Comparison of ENCODE assay signal across 8 mouse cellular contexts in genomic region chr5:142879318-142880175, GRCm38 (mm10). TPM values are rescaled to one million over a fixed set of nuclear protein-coding genes. Genes with fewer than 3 reads are reported as not detected.
DNase-seq lines count a peak whose midpoint lies in the region; ATAC-seq and TF ChIP-seq lines count a peak whose summit lies in the region.

No protein-coding gene starts in this region.

- H3K4me3 ChIP-seq in cortical plate, adult 2 months (ENCODE audit: insufficient read depth, low read length): no peak overlapping the region
- H3K4me3 ChIP-seq in intestine, postnatal 0 days (ENCODE audit: low read depth, low read length): no peak overlapping the region
- H3K4me3 ChIP-seq in limb, embryonic 10.5 days: no peak overlapping the region
- H3K4me3 ChIP-seq in midbrain, embryonic 13.5 days (replicated peaks): no peak overlapping the region
- H3K4me3 ChIP-seq in spleen, adult 2 months (ENCODE audit: extremely low read depth, insufficient read depth, insufficient read length): no peak overlapping the region

- no peaks in the 10 kb centered on the region for H3K27me3 ChIP-seq in intestine, postnatal 0 days (replicated peaks; ENCODE audit: control insufficient read depth, insufficient read depth, low read length)
- no peaks in the 10 kb centered on the region for H3K27me3 ChIP-seq in limb, embryonic 10.5 days (ENCODE audit: low read depth, poor library complexity, severe bottlenecking)
- H3K27me3 ChIP-seq in midbrain, embryonic 13.5 days: no peaks in the 10 kb centered on the region
- no peaks in the 10 kb centered on the region for H3K27me3 ChIP-seq in spleen, adult 2 months (ENCODE audit: control insufficient read depth, insufficient read depth, low read length)

- TF ChIP-seq POLR2A in cortical plate, adult 2 months (IDR thresholded peaks at IDR 0.05; ENCODE audit: extremely low read depth, insufficient read depth, low read length): no peak
- no peak for TF ChIP-seq POLR2A in spleen, adult 2 months (IDR thresholded peaks at IDR 0.05; ENCODE audit: low read depth, low read length)

- H3K9ac ChIP-seq in intestine, postnatal 0 days (ENCODE audit: low read depth, low read length): no peak overlapping the region
- H3K9ac ChIP-seq in midbrain, embryonic 13.5 days (replicated peaks): peak overlapping the region; percentile 57; the same call in 1 of the 2 replicates

- no peak overlapping the region for H3K4me2 ChIP-seq in intestine, postnatal 0 days (replicated peaks; ENCODE audit: low read depth)
- H3K4me2 ChIP-seq in midbrain, embryonic 13.5 days (replicated peaks): no peak overlapping the region

- peaks cover 44% of the 10 kb centered on the region for H3K36me3 ChIP-seq in intestine, postnatal 0 days (ENCODE audit: control insufficient read depth, insufficient read depth)
- peaks cover 83% of the 10 kb centered on the region for H3K36me3 ChIP-seq in limb, embryonic 10.5 days
- H3K36me3 ChIP-seq in midbrain, embryonic 13.5 days: peaks cover 45% of the 10 kb centered on the region
- H3K36me3 ChIP-seq in spleen, adult 2 months (ENCODE audit: control insufficient read depth, insufficient read depth, low read length): no peaks in the 10 kb centered on the region

- no peak overlapping the region for H3K27ac ChIP-seq in cortical plate, adult 2 months (ENCODE audit: insufficient read depth, low read length)
- no peak overlapping the region for H3K27ac ChIP-seq in intestine, postnatal 0 days (ENCODE audit: low read depth, low read length)
- H3K27ac ChIP-seq in limb, embryonic 10.5 days: 0 out of 2 replicates have a peak overlapping the region, but pooled peaks have one; percentile 28
- H3K27ac ChIP-seq in midbrain, embryonic 13.5 days: no peak overlapping the region
- no peak overlapping the region for H3K27ac ChIP-seq in spleen, adult 2 months (ENCODE audit: insufficient read depth, low read length)

- ATAC-seq in intestine, postnatal 0 days: peak; percentile 65
- ATAC-seq in midbrain, embryonic 13.5 days: peak; percentile 79

- WGBS in intestine, postnatal 0 days: 65% methylated on average over 8 of the region's 8 CpGs
- WGBS in limb, embryonic 10.5 days: 70% methylated on average over 8 of the region's 8 CpGs
- WGBS in midbrain, embryonic 13.5 days: 77% methylated on average over 8 of the region's 8 CpGs
- 42% methylated on average over 8 of the region's 8 CpGs for WGBS in spleen, adult 2 months

- no peaks in the 10 kb centered on the region for H3K9me3 ChIP-seq in intestine, postnatal 0 days (ENCODE audit: control insufficient read depth)
- no peaks in the 10 kb centered on the region for H3K9me3 ChIP-seq in limb, embryonic 10.5 days (replicated peaks)
- no peaks in the 10 kb centered on the region for H3K9me3 ChIP-seq in midbrain, embryonic 13.5 days

- peak; percentile 55 for DNase-seq in ovary, adult 18-20 months (ENCODE audit: low spot score)
- no peak for DNase-seq in ovary, postnatal 10 days (ENCODE audit: low spot score)
- peak; percentile 68 for DNase-seq in gastrocnemius, postnatal 25 days
- DNase-seq in limb, embryonic 10.5 days (ENCODE audit: low spot score): peak; percentile 84
- DNase-seq in spleen, adult 2 months (ENCODE audit: low read depth in 1 of 2, low spot score in 2 of 2): peak; percentile 71 to 77

- peaks cover 7% of the 10 kb centered on the region for H3K4me1 ChIP-seq in cortical plate, adult 2 months (ENCODE audit: control insufficient read depth, insufficient read depth, low read length)
- no peaks in the 10 kb centered on the region for H3K4me1 ChIP-seq in intestine, postnatal 0 days (replicated peaks; ENCODE audit: control insufficient read depth, insufficient read depth, low read length)
- H3K4me1 ChIP-seq in limb, embryonic 10.5 days: peaks cover 22% of the 10 kb centered on the region
- peaks cover 36% of the 10 kb centered on the region for H3K4me1 ChIP-seq in midbrain, embryonic 13.5 days (replicated peaks)
- peaks cover 2% of the 10 kb centered on the region; the same call in 1 of the 2 replicates for H3K4me1 ChIP-seq in spleen, adult 2 months (ENCODE audit: control insufficient read depth, insufficient read depth, insufficient read length)

- peak; percentile 95 for TF ChIP-seq CTCF in cortical plate, adult 2 months (IDR thresholded peaks at IDR 0.05; ENCODE audit: extremely low read depth, insufficient read depth, low read length)
- peak; percentile 98 for TF ChIP-seq CTCF in intestine, postnatal 0 days (IDR thresholded peaks at IDR 0.05; ENCODE audit: low read depth)
- peak; percentile 89; the same call in 1 of the 2 replicates for TF ChIP-seq CTCF in spleen, adult 2 months (IDR thresholded peaks at IDR 0.05; ENCODE audit: extremely low read depth, insufficient read depth, insufficient read length, insufficient replicate concordance)

RNA-seq across cellular contexts. Expression of gene Fbxl18, which starts 15.7 kb away (rescaled TPM):
- polyA plus RNA-seq in cortical plate, adult 2 months (2012; rRNA removed): 22.4 and 22.7 TPM in 2 replicates
- 1 to 10 TPM; 5.6 to 6.8 TPM for total RNA-seq in gastrocnemius, postnatal 25 days (2021)
- polyA plus RNA-seq in intestine, postnatal 0 days (2015; fragmentation: Nextera tagmentation; extraction: Ambion mirVana): 5.6 and 6.2 TPM in 2 replicates
- 20.9 and 22.8 TPM in 2 replicates for polyA plus RNA-seq in limb, embryonic 10.5 days (2016; fragmentation: Nextera tagmentation; extraction: Ambion mirVana)
- 40.1 and 40.4 TPM in 2 replicates for polyA plus RNA-seq in midbrain, embryonic 13.5 days (2015; fragmentation: Nextera tagmentation; extraction: Ambion mirVana)
- 15.8 and 22.1 TPM in 2 replicates for polyA plus RNA-seq in spleen, adult 2 months (2012; rRNA removed)

RNA-seq across cellular contexts. Expression of gene Actb, which starts 27.0 kb away (rescaled TPM):
- polyA plus RNA-seq in cortical plate, adult 2 months (2012; rRNA removed): 2,590 and 2,602 TPM in 2 replicates
- total RNA-seq in gastrocnemius, postnatal 25 days (2021): 100 to 1,000 TPM; 487 to 619 TPM
- polyA plus RNA-seq in intestine, postnatal 0 days (2015; fragmentation: Nextera tagmentation; extraction: Ambion mirVana): 22,808 and 23,070 TPM in 2 replicates
- 13,950 and 14,682 TPM in 2 replicates for polyA plus RNA-seq in limb, embryonic 10.5 days (2016; fragmentation: Nextera tagmentation; extraction: Ambion mirVana)
- polyA plus RNA-seq in midbrain, embryonic 13.5 days (2015; fragmentation: Nextera tagmentation; extraction: Ambion mirVana): 15,567 and 17,404 TPM in 2 replicates
- polyA plus RNA-seq in spleen, adult 2 months (2012; rRNA removed): 6,692 and 9,830 TPM in 2 replicates
